Mouse (Mus musculus): ENCODE data around the gene Anxa3.

The Anxa3 gene

GRCm38 (mm10) chr5:96847986-96848385 is 54.8 kb downstream of the Anxa3 start:
- DNase-seq (ENCODE audit: low spot score in 2 of 2), result no peak

GRCm38 (mm10) chr5:96848386-96848785 is 55.2 kb downstream of the Anxa3 start:
- DNase-seq (ENCODE audit: low spot score in 2 of 2), result no peak

- no peak for DNase-seq (ENCODE audit: low spot score in 2 of 2)
Observed at GRCm38 (mm10) chr5:96849232-96849631, 56.1 kb downstream of the Anxa3 start.

- DNase-seq (ENCODE audit: low spot score in 2 of 2), result no peak
Observed at GRCm38 (mm10) chr5:96853451-96853850, 60.3 kb downstream of the Anxa3 start.

- no peak for DNase-seq (ENCODE audit: low spot score in 2 of 2)
Observed at GRCm38 (mm10) chr5:96854350-96854749, 61.2 kb downstream of the Anxa3 start.

GRCm38 (mm10) chr5:96859938-96860337 is 66.8 kb downstream of the Anxa3 start:
- no peak for DNase-seq (ENCODE audit: low spot score in 2 of 2)

- DNase-seq (ENCODE audit: low spot score in 2 of 2), result no peak
Observed at GRCm38 (mm10) chr5:96867171-96867570, 74.0 kb downstream of the Anxa3 start.

- no peak for DNase-seq (ENCODE audit: low spot score in 2 of 2)
Observed at GRCm38 (mm10) chr5:96868893-96869292, 75.8 kb downstream of the Anxa3 start.

GRCm38 (mm10) chr5:96870996-96871395 is 77.9 kb downstream of the Anxa3 start:
- DNase-seq (ENCODE audit: low spot score in 2 of 2), result no peak

- DNase-seq (ENCODE audit: low spot score in 2 of 2), result no peak
Observed at GRCm38 (mm10) chr5:96878178-96878577, 85.0 kb downstream of the Anxa3 start.

- DNase-seq (ENCODE audit: low spot score in 2 of 2), result no peak
Observed at GRCm38 (mm10) chr5:96878851-96879540, 85.9 kb downstream of the Anxa3 start.

GRCm38 (mm10) chr5:96880231-96880630 is 87.1 kb downstream of the Anxa3 start:
- no peak for DNase-seq (ENCODE audit: low spot score in 2 of 2)

- DNase-seq (ENCODE audit: low spot score in 2 of 2), result no peak
Observed at GRCm38 (mm10) chr5:96881118-96881517, 88.0 kb downstream of the Anxa3 start.

- DNase-seq (ENCODE audit: low spot score in 2 of 2), result no peak
Observed at GRCm38 (mm10) chr5:96881613-96882012, 88.5 kb downstream of the Anxa3 start.

GRCm38 (mm10) chr5:96885202-96885601 is 92.1 kb downstream of the Anxa3 start:
- DNase-seq (ENCODE audit: low spot score in 2 of 2), result no peak

GRCm38 (mm10) chr5:96888396-96888795 is 95.3 kb downstream of the Anxa3 start:
- no peak for DNase-seq (ENCODE audit: low spot score in 2 of 2)

- no peak for DNase-seq (ENCODE audit: low spot score in 2 of 2)
Observed at GRCm38 (mm10) chr5:96890367-96890766, 97.2 kb downstream of the Anxa3 start.

All from frontal cortex, postnatal 14 days (tissue).